Mouse (Mus musculus) heart, adult 2 months (tissue): ENCODE results near the gene Hephl1.

Experiments used
- CTCF ChIP-seq: fragments of 200-600 bp; IDR thresholded peaks from 2 replicates; pipeline ENCODE4 v1.8.1; 2022; ENCODE audit warnings: antibody characterized with exemption, mild to moderate bottlenecking, moderate library complexity
- POLR2A ChIP-seq: fragments of 200-500 bp; IDR thresholded peaks from 2 replicates; pipeline ENCODE4 v1.6.1; 2011; ENCODE audit warnings: mild to moderate bottlenecking, low read depth, low read length, control low read depth; ENCODE audit not compliant: insufficient read depth

GRCm38 (mm10) chr9:15017791-15018755 lies 93.8 kb downstream of the Hephl1 start:
- TF ChIP-seq POLR2A (no peak), CTCF (no peak)
